Mouse (Mus musculus) bone marrow macrophage, adult 2 months (primary cell): ENCODE measurements around the gene Prss56. TPM values are rescaled to one million over a fixed set of nuclear protein-coding genes. Genes with fewer than 3 reads are reported as not detected.

Experiments
- H3K27ac ChIP-seq: 2 replicates; pipeline ENCODE4 v1.5.1; 2012; ENCODE audit warnings: low read depth, low read length; ENCODE audit not compliant: insufficient read depth
- H3K4me1 ChIP-seq: 2 replicates; pipeline ENCODE4 v1.6.1; 2012; ENCODE audit warnings: low read length; ENCODE audit not compliant: control insufficient read depth, insufficient read depth
- H3K4me3 ChIP-seq: 2 replicates; pipeline ENCODE4 v1.5.1; 2012; ENCODE audit warnings: mild to moderate bottlenecking, low read length, moderate library complexity; ENCODE audit not compliant: insufficient read depth
- CTCF ChIP-seq: IDR thresholded peaks from 2 replicates; pipeline ENCODE4 v1.5.1; 2012; ENCODE audit warnings: low read depth, mild to moderate bottlenecking, low read length, moderate library complexity
- POLR2A ChIP-seq: IDR thresholded peaks from 2 replicates; pipeline ENCODE4 v1.6.1; 2012; ENCODE audit warnings: mild to moderate bottlenecking, low read depth, low read length, borderline replicate concordance
- polyA plus RNA-seq: library from polyadenylated mRNA; stranded (reverse); fragments of >200 nt; gene quantifications from 2 replicates; pipeline ENCODE4 v1.2.4, GENCODE M21; 2012; ENCODE audit not compliant: missing spikeins, insufficient read depth, insufficient read length

The Prss56 gene
- polyA plus RNA-seq, 1 experiment: not detected

GRCm38 (mm10) chr1:87226409-87227159 lies 43.5 kb downstream of the Prss56 start:
- no peak overlapping the region for H3K4me3 ChIP-seq
- no peak for TF ChIP-seq CTCF
- TF ChIP-seq POLR2A: no peak
- peaks cover 7% of the 10 kb centered on the region for H3K4me1 ChIP-seq
- H3K27ac ChIP-seq: no peak overlapping the region

- TF ChIP-seq POLR2A (no peak), CTCF (no peak)
- Histone ChIP-seq H3K4me1 (peaks cover 7% of the 10 kb centered on the region), H3K27ac (no peak overlapping the region), H3K4me3 (no peak overlapping the region)
Observed at GRCm38 (mm10) chr1:87227160-87227550, 44.0 kb downstream of the Prss56 start.

GRCm38 (mm10) chr1:87230606-87231005 lies 47.5 kb downstream of the Prss56 start:
- TF ChIP-seq POLR2A (no peak), CTCF (no peak)
- Histone ChIP-seq H3K4me3 (no peak overlapping the region), H3K4me1 (peaks cover 7% of the 10 kb centered on the region), H3K27ac (no peak overlapping the region)

- H3K4me1 ChIP-seq: peaks cover 7% of the 10 kb centered on the region
- H3K4me3 ChIP-seq: no peak overlapping the region
- no peak for TF ChIP-seq CTCF
- TF ChIP-seq POLR2A: no peak
- H3K27ac ChIP-seq: no peak overlapping the region
Observed at GRCm38 (mm10) chr1:87232197-87232596, 49.1 kb downstream of the Prss56 start.

Other genes with a start within 250 kb of the Prss56 start
- gene Alppl2, start 93.4 kb upstream of the Prss56 start, polyA plus RNA-seq: not detected in 2 replicates
- not detected in 2 replicates for gene Alpi, start 81.7 kb upstream of the Prss56 start, polyA plus RNA-seq
- gene Akp3, start 58.3 kb upstream of the Prss56 start, polyA plus RNA-seq: not detected in 2 replicates
- gene Ecel1, start 26.8 kb upstream of the Prss56 start, polyA plus RNA-seq: not detected in 2 replicates
- not detected in 2 replicates for gene Chrnd, start 7.3 kb downstream of the Prss56 start, polyA plus RNA-seq
- gene Chrng, start 21.3 kb downstream of the Prss56 start, polyA plus RNA-seq: not detected in 2 replicates
- gene Eif4e2, start 30.6 kb downstream of the Prss56 start, polyA plus RNA-seq: 97.9 and 99.5 TPM in 2 replicates
- not detected in 2 replicates for gene Efhd1, start 81.0 kb downstream of the Prss56 start, polyA plus RNA-seq
- gene Gigyf2, start 143.7 kb downstream of the Prss56 start, polyA plus RNA-seq: 35.7 and 44.4 TPM in 2 replicates
- gene Kcnj13, start 211.4 kb downstream of the Prss56 start, polyA plus RNA-seq: not detected in 2 replicates